Mouse (Mus musculus) cerebellum, adult 9-10 months (tissue): ENCODE data around the gene Zfr2.

Experiments used
- DNase-seq: peaks from one replicate; pipeline ENCODE4 v3.0.0; 2022

Zfr2 gene

DNA sequence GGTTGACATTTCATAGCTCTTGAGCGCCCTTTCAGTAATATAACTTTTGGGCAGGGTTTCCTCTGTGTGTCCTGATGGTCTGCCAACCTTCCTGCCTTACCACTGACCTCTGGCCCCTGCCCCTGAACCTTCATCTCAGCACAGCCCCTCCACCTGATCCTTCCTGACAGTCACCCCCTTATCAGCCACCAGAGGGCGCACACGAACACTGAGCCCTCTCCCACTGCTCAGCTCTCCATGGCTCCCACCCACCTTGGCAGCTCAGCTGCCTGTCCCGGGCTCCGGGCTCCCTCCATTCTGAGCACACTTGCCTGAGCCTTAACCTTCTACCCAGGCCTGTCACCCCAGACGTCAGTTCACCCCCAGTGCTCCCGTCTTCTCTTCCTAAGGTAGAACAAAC is 56.3 kb downstream of the Zfr2 start:
- DNase-seq: peak; percentile 78

DNA sequence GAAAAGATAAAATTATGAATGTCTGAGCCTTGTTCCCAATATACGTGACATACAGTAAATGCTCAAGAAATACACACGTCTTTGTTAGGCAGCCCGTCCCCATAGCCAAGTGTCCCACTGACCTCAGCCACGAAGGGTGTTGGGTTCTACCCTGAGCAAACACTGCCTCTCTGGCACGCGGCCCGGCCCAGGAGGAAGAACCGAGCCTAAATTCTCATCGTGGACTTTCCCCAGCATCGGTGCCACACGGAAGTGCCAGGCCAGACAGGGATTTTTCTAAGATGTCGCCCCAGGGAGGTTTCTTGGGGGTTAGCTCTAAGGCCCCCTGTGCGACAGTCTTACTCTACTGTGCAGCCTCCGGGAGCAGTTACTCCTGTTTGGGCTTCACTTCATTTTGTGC is 56.9 kb downstream of the Zfr2 start:
- DNase-seq: peak; percentile 59

DNA sequence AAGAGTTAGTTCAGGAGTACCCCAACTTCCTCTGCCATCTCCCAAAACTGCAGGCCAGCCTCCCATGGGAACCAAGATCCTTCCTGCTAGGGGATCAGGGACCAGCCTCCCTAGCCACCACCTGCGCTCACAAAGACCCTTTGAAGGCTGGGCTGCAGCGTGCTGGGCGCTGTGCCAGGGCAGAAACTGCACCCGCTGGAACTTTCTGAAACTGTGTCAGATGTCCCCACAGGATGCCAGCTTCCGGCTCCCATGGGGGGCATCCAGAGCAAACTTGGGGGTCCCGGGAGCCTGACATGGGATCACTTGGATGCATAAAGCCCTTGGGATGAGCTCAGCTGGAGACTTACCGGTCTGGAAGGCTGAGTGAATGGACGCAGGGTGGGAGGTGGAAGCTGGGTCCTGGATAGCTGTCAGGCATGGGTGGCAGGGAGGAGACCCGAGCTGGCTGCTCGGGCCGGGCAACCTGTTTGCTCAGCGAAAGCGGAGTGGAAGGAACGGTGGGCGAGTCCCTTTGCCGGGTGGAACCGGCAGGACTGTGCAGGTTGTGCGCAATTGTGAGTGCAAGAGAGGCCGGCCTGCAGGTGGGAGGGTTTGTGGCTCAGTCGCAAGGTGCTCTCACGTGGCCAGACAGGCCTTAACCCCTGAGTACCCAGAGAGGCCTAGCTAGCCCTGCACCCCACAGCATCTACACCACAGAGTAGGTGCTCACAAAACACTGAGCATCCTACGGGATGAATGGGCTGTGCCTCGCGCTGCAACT is 57.9 kb downstream of the Zfr2 start:
- DNase-seq: peak; percentile 72

DNA sequence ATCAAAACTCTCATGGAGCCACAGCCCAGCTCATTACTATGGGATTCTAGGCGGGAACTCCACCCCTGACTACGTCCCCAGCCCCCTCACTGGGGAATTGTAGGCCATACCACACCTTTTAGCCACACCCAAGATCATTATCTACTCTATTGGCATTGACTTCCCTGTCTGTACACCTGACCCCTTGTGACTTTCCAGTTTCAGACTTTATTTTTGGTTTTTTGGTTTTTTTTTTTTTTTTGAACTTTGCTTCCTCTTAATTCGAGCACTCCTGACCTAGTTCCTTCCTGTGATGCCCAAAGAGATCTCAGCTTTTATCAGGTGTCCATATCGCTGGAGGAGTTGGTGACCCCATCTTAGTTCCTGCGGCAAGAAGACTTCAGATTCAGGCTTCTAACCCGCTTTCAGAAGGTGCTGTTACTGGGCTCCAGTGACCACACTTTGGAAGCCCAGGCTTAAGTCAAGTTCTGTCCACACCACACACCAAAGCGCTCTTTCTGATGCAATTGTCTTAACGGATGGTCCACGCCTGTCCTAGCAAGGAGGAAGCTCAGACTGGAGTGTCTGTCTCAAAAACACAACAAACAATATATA is 58.7 kb downstream of the Zfr2 start, which contains the start of gene Tjp3:
Gene Tjp3, minus strand, starts transcription at position 71 of the 594 bp plus-strand sequence.
- DNase-seq: peak; percentile 69

DNA sequence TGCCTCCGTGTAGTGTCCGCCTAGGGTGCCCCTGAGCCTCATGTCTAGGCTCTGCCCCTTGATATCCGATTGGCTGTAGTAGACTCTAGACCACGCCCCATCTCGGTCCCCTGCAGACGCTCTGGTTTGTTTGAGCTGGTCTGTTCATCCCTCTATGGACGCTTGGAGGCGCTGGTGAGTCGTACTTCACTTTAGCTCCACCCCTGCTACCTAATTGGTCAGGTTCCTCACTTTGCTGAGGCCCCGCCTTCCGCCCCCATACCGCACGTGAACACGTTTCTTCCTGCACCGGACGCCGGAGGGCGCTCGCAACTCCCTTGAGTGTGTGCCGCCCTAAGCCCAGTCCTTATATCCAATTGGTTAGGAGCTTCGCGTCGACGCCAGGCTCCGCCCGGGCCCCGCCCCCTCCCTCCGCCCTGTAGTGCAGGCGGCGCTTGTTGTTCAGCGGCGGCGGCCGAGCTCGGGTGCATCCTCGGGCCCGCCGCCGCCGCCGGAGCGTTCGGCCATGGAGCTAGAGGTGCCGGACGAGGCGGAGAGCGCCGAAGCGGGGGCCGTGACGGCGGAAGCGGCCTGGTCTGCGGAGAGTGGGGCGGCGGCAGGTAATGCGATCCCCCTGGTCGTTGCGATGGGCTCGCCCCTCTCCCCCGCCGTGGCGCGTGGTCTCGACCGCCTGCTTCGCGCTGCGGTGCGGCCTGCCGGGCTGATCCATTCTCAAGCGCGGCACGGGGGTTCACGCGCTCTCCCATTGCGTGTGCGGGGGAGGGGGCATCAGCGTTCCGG is 59.8 kb downstream of the Zfr2 start, which contains the start of gene Pip5k1c:
Gene Pip5k1c, plus strand, starts transcription at position 410 of the 780 bp plus-strand sequence.
- peak; percentile 100 for DNase-seq

DNA sequence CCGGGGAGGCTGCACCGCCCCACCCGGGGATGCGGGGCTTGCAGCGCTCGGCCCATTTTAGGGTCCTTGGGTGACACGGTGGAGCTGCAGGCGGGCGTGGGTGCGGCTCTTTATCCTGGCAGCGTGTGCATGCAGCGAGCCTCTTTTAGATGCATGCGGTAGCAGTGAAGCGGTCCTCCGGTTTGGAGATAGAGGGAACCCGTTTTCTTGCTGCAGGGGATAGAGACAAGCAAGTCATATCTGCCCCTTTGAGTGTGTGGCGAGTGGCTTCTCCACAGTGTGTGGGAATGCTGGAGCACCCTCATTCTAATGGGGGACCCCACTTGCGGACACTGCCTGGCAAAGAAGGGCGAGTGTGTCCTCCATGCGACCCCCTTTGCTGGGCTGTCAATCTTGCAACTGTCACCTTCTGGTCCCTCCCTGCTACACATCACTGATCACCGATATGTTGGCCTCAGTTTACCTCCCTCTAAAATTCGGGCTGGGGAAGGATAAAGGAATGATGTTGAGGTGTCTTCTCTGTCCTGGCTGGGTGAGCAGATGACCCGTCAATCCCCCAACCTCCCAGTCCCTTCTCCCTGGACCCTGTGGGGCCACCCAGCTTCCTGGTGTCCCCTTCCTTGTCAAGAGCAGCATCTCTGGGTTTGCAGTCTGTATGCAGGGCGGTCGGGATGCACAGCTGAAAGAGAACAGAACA is 60.5 kb downstream of the Zfr2 start:
- DNase-seq: peak; percentile 70

- DNase-seq: peak; percentile 93
Measured at GRCm38 (mm10) chr10:81294442-81294841, 61.5 kb downstream of the Zfr2 start.

- peak; percentile 76 for DNase-seq
Measured at GRCm38 (mm10) chr10:81295185-81295584, 62.2 kb downstream of the Zfr2 start.

DNA sequence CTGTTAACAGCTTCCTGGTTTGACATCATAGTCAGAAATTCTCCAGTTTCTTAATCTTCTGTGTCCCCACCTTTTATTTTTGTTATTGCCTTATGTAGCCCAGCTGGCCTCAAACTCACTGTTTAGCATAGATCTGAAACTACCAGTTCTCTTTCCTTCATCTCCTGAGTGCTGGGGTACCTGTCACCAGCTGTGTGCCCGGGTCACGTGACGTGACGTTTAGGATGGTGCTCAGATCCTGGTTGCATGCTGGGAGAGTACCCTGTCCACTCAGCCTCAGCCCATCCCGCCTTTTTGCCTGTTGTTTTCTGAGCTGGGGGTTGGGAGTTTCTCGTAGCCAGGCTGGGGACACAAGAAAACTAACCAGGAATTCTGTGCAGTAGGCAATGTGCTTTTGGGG is 64.3 kb downstream of the Zfr2 start:
- DNase-seq: no peak

DNA sequence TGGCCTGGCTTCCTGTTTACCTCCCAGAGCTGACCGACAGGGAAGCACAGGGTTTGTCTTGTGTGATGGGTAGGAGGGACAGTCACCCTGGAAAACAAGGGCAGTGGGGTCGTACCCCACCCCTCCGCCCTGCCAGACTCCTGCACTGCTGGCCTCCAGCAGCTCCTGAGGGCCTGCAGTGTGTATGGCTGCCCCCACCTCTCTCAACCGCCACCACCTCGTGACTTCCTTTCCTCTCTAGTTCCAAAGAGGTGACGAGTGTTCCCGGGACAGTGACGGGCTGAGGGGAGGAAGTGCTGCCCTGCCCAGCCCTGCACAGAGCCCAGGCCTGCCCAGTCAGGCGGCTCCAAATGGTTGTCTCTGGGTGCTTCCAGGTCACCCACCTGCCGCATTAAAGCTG is 64.9 kb downstream of the Zfr2 start:
- DNase-seq: no peak

- peak; percentile 46 for DNase-seq
Measured at GRCm38 (mm10) chr10:81298369-81299100, 65.6 kb downstream of the Zfr2 start.

GRCm38 (mm10) chr10:81299585-81300351 is 66.8 kb downstream of the Zfr2 start:
- peak; percentile 37 for DNase-seq

- no peak for DNase-seq
Measured at GRCm38 (mm10) chr10:81300352-81300907, 67.5 kb downstream of the Zfr2 start.

DNA sequence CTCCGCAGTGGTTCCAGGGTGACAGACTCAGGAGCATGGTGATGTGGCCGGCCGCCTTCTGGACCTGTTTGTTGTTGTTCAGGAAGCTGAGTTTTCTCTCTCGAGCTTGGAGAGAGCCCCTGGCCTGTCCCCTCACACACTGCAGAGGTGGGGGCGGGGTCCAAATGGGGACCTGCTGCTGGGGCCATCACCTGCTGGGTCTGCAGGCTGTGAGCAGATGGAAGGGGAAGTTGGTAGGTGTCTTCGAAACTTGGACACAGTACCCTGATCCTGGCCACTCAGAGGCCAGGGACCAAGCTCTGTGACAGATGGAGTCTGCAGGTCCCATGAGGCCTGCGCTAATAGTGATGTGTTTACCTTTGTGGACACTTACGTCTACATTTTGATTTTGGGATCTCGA is 68.4 kb downstream of the Zfr2 start:
- DNase-seq: peak; percentile 86
